Mouse (Mus musculus): ENCODE measurements around the gene Tldc1.
A peak's percentile ranks its signal among the peaks of the same experiment; 100 is the strongest.

The Tldc1 gene

DNA sequence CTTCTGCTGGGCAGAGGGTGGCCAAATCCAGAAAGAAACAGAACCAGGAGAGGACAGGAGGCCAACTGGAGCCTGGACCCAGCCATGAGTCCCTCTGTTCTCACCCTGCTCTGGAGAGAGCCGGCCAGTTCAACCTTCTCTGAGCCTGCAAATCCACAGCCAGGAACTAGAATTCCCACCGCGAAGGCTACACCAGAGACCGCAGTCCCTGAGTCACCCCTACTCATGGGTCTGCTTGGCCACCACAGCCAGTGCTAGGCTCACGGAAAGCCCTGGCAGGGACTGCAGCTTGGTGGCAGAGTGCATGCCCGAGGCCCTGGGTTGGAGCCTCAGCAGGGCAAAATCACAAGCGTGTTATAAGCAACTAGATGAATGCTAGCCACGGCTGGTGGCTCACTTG lies 41.8 kb upstream of the Tldc1 start:
- TF ChIP-seq POU5F1 (IDR thresholded peaks at IDR 0.05; ENCODE audit: borderline replicate concordance, low read length) = no peak
- TF ChIP-seq CTCF (conservative IDR thresholded peaks at IDR 0.05; ENCODE audit: low read length) = no peak
- no peak for TF ChIP-seq NANOG (IDR thresholded peaks at IDR 0.05; ENCODE audit: borderline replicate concordance, low read length)
- Histone ChIP-seq H3K4me1 (replicated peaks; ENCODE audit: low read depth, low read length) (peaks cover 38% of the 10 kb centered on the region), H3K27me3 (ENCODE audit: insufficient read depth, low read length) (no peaks in the 10 kb centered on the region; the same call in 1 of the 2 replicates), H3K9me3 (ENCODE audit: low read length) (no peaks in the 10 kb centered on the region), H3K36me3 (ENCODE audit: insufficient read depth, low read length) (0 out of 2 replicates have a peak, but pooled peaks cover 4% of the 10 kb centered on the region), H3K4me3 (replicated peaks; ENCODE audit: low read length) (no peak overlapping the region)

DNA sequence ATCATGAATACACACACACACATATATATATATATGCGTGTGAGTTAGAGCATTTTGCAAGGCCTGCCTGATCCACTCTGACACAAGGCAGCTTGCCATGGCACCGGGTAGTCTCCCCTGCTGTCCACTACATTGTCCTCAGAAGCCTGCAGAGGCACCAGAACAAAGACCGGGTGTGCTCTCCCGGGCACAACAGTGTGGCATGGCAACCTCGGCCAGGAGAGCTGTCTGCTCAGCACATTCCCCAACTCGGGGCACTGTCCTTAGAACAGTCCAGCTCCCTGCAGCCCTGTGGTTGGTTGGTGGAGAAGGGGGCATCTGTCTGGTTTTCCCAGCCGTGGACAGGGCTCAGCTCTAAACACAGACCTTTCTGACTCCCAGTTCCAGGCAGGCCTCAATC lies 41.1 kb upstream of the Tldc1 start:
- Histone ChIP-seq H3K36me3 (ENCODE audit: insufficient read depth, low read length) (0 out of 2 replicates have a peak, but pooled peaks cover 4% of the 10 kb centered on the region), H3K9me3 (ENCODE audit: low read length) (no peaks in the 10 kb centered on the region), H3K27me3 (ENCODE audit: insufficient read depth, low read length) (no peaks in the 10 kb centered on the region; the same call in 1 of the 2 replicates), H3K4me1 (replicated peaks; ENCODE audit: low read depth, low read length) (peaks cover 42% of the 10 kb centered on the region), H3K4me3 (replicated peaks; ENCODE audit: low read length) (no peak overlapping the region)
- TF ChIP-seq POU5F1 (IDR thresholded peaks at IDR 0.05; ENCODE audit: borderline replicate concordance, low read length) (no peak), NANOG (IDR thresholded peaks at IDR 0.05; ENCODE audit: borderline replicate concordance, low read length) (no peak), CTCF (conservative IDR thresholded peaks at IDR 0.05; ENCODE audit: low read length) (no peak)

GRCm38 (mm10) chr8:119817446-119817845 lies 39.2 kb upstream of the Tldc1 start:
- TF ChIP-seq POU5F1 (IDR thresholded peaks at IDR 0.05; ENCODE audit: borderline replicate concordance, low read length) (no peak), CTCF (conservative IDR thresholded peaks at IDR 0.05; ENCODE audit: low read length) (no peak), NANOG (IDR thresholded peaks at IDR 0.05; ENCODE audit: borderline replicate concordance, low read length) (no peak)
- Histone ChIP-seq H3K4me3 (replicated peaks; ENCODE audit: low read length) (no peak overlapping the region; the same call in 1 of the 2 replicates), H3K27me3 (ENCODE audit: insufficient read depth, low read length) (no peaks in the 10 kb centered on the region; the same call in 1 of the 2 replicates), H3K4me1 (replicated peaks; ENCODE audit: low read depth, low read length) (peaks cover 57% of the 10 kb centered on the region), H3K9me3 (ENCODE audit: low read length) (no peaks in the 10 kb centered on the region), H3K36me3 (ENCODE audit: insufficient read depth, low read length) (0 out of 2 replicates have a peak, but pooled peaks cover 4% of the 10 kb centered on the region)

- no peak for TF ChIP-seq POU5F1 (IDR thresholded peaks at IDR 0.05; ENCODE audit: borderline replicate concordance, low read length)
- no peak for TF ChIP-seq NANOG (IDR thresholded peaks at IDR 0.05; ENCODE audit: borderline replicate concordance, low read length)
- no peak for TF ChIP-seq CTCF (conservative IDR thresholded peaks at IDR 0.05; ENCODE audit: low read length)
- peaks cover 66% of the 10 kb centered on the region for H3K4me1 ChIP-seq (replicated peaks; ENCODE audit: low read depth, low read length)
- no peaks in the 10 kb centered on the region for H3K9me3 ChIP-seq (ENCODE audit: low read length)
- no peaks in the 10 kb centered on the region; the same call in 1 of the 2 replicates for H3K27me3 ChIP-seq (ENCODE audit: insufficient read depth, low read length)
- peak overlapping the region; percentile 3; the same call in 1 of the 2 replicates for H3K4me3 ChIP-seq (replicated peaks; ENCODE audit: low read length)
- H3K36me3 ChIP-seq (ENCODE audit: insufficient read depth, low read length) = 0 out of 2 replicates have a peak, but pooled peaks cover 4% of the 10 kb centered on the region
Observed at GRCm38 (mm10) chr8:119816219-119816618, 38.0 kb upstream of the Tldc1 start.

GRCm38 (mm10) chr8:119812650-119813431 lies 34.6 kb upstream of the Tldc1 start:
- Histone ChIP-seq H3K4me3 (replicated peaks; ENCODE audit: low read length) (no peak overlapping the region), H3K36me3 (ENCODE audit: insufficient read depth, low read length) (peaks cover 8% of the 10 kb centered on the region; the same call in 1 of the 2 replicates), H3K4me1 (replicated peaks; ENCODE audit: low read depth, low read length) (peaks cover 73% of the 10 kb centered on the region), H3K27me3 (ENCODE audit: insufficient read depth, low read length) (no peaks in the 10 kb centered on the region; the same call in 1 of the 2 replicates), H3K9me3 (ENCODE audit: low read length) (no peaks in the 10 kb centered on the region)
- no peak for TF ChIP-seq POU5F1 (IDR thresholded peaks at IDR 0.05; ENCODE audit: borderline replicate concordance, low read length)
- TF ChIP-seq NANOG (IDR thresholded peaks at IDR 0.05; ENCODE audit: borderline replicate concordance, low read length) = no peak
- no peak for TF ChIP-seq CTCF (conservative IDR thresholded peaks at IDR 0.05; ENCODE audit: low read length)

DNA sequence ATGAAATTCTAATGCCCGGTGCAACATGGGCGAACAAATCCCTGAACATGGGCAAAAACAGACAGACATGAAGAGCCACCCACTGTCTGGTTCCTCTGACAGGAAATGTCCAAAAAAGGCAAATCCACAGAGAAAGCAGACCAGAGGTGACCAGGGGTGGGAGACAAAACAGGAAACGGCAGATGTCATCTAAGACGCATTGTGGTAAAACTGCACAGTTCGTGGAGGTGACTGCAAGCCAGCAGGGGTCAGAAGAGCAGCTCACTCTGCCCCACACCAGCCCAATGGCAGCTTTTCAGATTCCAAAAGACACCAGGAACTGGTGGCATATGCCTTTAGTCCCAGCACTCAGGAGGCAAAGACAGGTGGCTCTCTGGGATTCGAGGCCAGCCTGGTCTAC lies 33.7 kb upstream of the Tldc1 start:
- no peaks in the 10 kb centered on the region for H3K27me3 ChIP-seq (ENCODE audit: insufficient read depth, low read length)
- no peak for TF ChIP-seq NANOG (IDR thresholded peaks at IDR 0.05; ENCODE audit: borderline replicate concordance, low read length)
- no peak for TF ChIP-seq CTCF (conservative IDR thresholded peaks at IDR 0.05; ENCODE audit: low read length)
- TF ChIP-seq POU5F1 (IDR thresholded peaks at IDR 0.05; ENCODE audit: borderline replicate concordance, low read length) = no peak
- H3K9me3 ChIP-seq (ENCODE audit: low read length) = no peaks in the 10 kb centered on the region
- H3K36me3 ChIP-seq (ENCODE audit: insufficient read depth, low read length) = peaks cover 8% of the 10 kb centered on the region; the same call in 1 of the 2 replicates
- H3K4me3 ChIP-seq (replicated peaks; ENCODE audit: low read length) = no peak overlapping the region
- H3K4me1 ChIP-seq (replicated peaks; ENCODE audit: low read depth, low read length) = peaks cover 64% of the 10 kb centered on the region

DNA sequence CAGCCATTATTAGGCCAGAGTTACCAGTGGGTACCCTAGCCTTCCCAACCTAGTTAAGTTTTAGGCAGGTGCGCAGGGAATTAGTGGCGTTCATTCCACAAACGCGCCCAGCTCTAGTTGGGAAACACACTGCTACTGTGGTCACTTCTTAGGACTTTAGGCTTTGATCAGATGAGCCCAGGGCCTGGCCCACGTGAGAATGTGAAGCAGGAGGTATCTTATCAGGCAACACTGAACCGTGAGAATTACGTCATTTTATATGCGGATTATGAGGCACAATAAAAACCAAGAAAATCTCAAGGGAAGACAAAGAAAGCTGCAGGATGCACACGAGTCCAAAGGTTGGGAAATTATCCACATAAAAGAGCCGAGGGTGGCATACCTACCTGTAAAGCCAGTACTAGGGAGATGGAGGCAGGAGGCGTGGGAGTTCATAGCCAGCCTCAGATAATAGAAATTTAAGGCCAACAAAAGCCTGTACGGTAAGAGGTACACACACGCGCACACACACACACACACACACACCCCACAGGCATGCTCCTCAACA lies 32.8 kb upstream of the Tldc1 start:
- Histone ChIP-seq H3K9me3 (ENCODE audit: low read length) (no peaks in the 10 kb centered on the region), H3K4me1 (replicated peaks; ENCODE audit: low read depth, low read length) (peaks cover 59% of the 10 kb centered on the region), H3K4me3 (replicated peaks; ENCODE audit: low read length) (no peak overlapping the region), H3K27me3 (ENCODE audit: insufficient read depth, low read length) (no peaks in the 10 kb centered on the region), H3K36me3 (ENCODE audit: insufficient read depth, low read length) (peaks cover 8% of the 10 kb centered on the region; the same call in 1 of the 2 replicates)
- TF ChIP-seq CTCF (conservative IDR thresholded peaks at IDR 0.05; ENCODE audit: low read length) = no peak
- no peak for TF ChIP-seq NANOG (IDR thresholded peaks at IDR 0.05; ENCODE audit: borderline replicate concordance, low read length)
- no peak for TF ChIP-seq POU5F1 (IDR thresholded peaks at IDR 0.05; ENCODE audit: borderline replicate concordance, low read length)

GRCm38 (mm10) chr8:119810127-119810868 lies 32.1 kb upstream of the Tldc1 start:
- no peak for TF ChIP-seq POU5F1 (IDR thresholded peaks at IDR 0.05; ENCODE audit: borderline replicate concordance, low read length)
- TF ChIP-seq CTCF (conservative IDR thresholded peaks at IDR 0.05; ENCODE audit: low read length) = no peak
- TF ChIP-seq NANOG (IDR thresholded peaks at IDR 0.05; ENCODE audit: borderline replicate concordance, low read length) = no peak
- Histone ChIP-seq H3K4me3 (replicated peaks; ENCODE audit: low read length) (0 out of 2 replicates have a peak overlapping the region, but pooled peaks have one; percentile 20), H3K9me3 (ENCODE audit: low read length) (no peaks in the 10 kb centered on the region), H3K27me3 (ENCODE audit: insufficient read depth, low read length) (no peaks in the 10 kb centered on the region), H3K4me1 (replicated peaks; ENCODE audit: low read depth, low read length) (peaks cover 52% of the 10 kb centered on the region), H3K36me3 (ENCODE audit: insufficient read depth, low read length) (peaks cover 8% of the 10 kb centered on the region; the same call in 1 of the 2 replicates)

Measured in E14TG2a.4 (cell line).